Mouse (Mus musculus) lung, embryonic 16.5 days (tissue): Measurements from ENCODE around the gene Rgma. TPM values are rescaled to one million over a fixed set of nuclear protein-coding genes. Genes with fewer than 3 reads are reported as not detected.

Experiments
- ATAC-seq: fragments of 200-750 bp; cut with Nextera tagmentation; 2 replicates; pipeline ENCODE4 v1.8.0; 2017; ENCODE audit warnings: low read depth, mild to moderate bottlenecking, moderate library complexity
- H3K27ac ChIP-seq: fragments of 300-500 bp; sonication (generic); 2 replicates; pipeline ENCODE4 v1.5.1; 2014; ENCODE audit warnings: mild to moderate bottlenecking, control low read depth, low read length
- H3K27me3 ChIP-seq: fragments of 300-500 bp; sonication (generic); 2 replicates; pipeline ENCODE4 v1.6.1; 2014; ENCODE audit warnings: low read depth, low read length, mixed read lengths; ENCODE audit not compliant: control insufficient read depth, insufficient read depth
- H3K36me3 ChIP-seq: fragments of 300-500 bp; sonication (generic); 2 replicates; pipeline ENCODE4 v1.6.1; 2014; ENCODE audit warnings: low read length; ENCODE audit not compliant: control insufficient read depth, insufficient read depth
- H3K4me1 ChIP-seq: fragments of 300-500 bp; sonication (generic); replicated peaks from 2 replicates; pipeline ENCODE4 v1.6.1; 2014; ENCODE audit warnings: low read length, mixed read lengths; ENCODE audit not compliant: control insufficient read depth, insufficient read depth
- H3K4me2 ChIP-seq: fragments of 300-500 bp; sonication (generic); 2 replicates; pipeline ENCODE4 v1.6.1; 2014; ENCODE audit warnings: low read depth, low read length, control low read depth
- H3K4me3 ChIP-seq: fragments of 300-500 bp; sonication (generic); 2 replicates; pipeline ENCODE4 v1.5.1; 2014; ENCODE audit warnings: mild to moderate bottlenecking, low read length, control low read depth
- H3K9ac ChIP-seq: fragments of 300-500 bp; sonication (generic); 2 replicates; pipeline ENCODE4 v1.6.1; 2014; ENCODE audit warnings: low read length, control low read depth
- H3K9me3 ChIP-seq: fragments of 300-500 bp; sonication (generic); 2 replicates; pipeline ENCODE4 v1.6.1; 2016; ENCODE audit warnings: low read length; ENCODE audit not compliant: control insufficient read depth
- WGBS: fragments of 180-500 bp; shearing (Covaris S2); extraction: QIAGEN DNeasy Blood & Tissue Kit; methylation state at CpG from one replicate; pipeline ENCODE4 v1.1.7; 2014; 5-methylcytosine and 5-hydroxymethylcytosine counted together
- polyA plus RNA-seq: library from polyadenylated mRNA; unstranded; fragments of >200 nt; fragmentation: Nextera tagmentation; extraction: Ambion mirVana; gene quantifications from 2 replicates; pipeline ENCODE4 v1.2.1, GENCODE M21; 2015

The Rgma gene
- polyA plus RNA-seq, 1 experiment from 2014 or later = 10.5 TPM

- Histone ChIP-seq H3K4me2 (no peak overlapping the region), H3K27me3 (no peaks in the 10 kb centered on the region), H3K36me3 (peaks cover 58% of the 10 kb centered on the region), H3K27ac (no peak overlapping the region), H3K9ac (no peak overlapping the region), H3K4me3 (no peak overlapping the region), H3K9me3 (no peaks in the 10 kb centered on the region), H3K4me1 (no peaks in the 10 kb centered on the region)
- 85% methylated on average over 6 of the region's 6 CpGs for WGBS
- ATAC-seq = no peak
Measured at GRCm38 (mm10) chr7:73433637-73434335, 58.5 kb downstream of the Rgma start.

- no peak for ATAC-seq
- WGBS = 92% methylated on average over 2 of the region's 2 CpGs
- no peak overlapping the region for H3K27ac ChIP-seq
- H3K9ac ChIP-seq = no peak overlapping the region
- H3K4me3 ChIP-seq = no peak overlapping the region
- H3K9me3 ChIP-seq = no peaks in the 10 kb centered on the region
- H3K27me3 ChIP-seq = no peaks in the 10 kb centered on the region
- no peaks in the 10 kb centered on the region for H3K4me1 ChIP-seq
- peaks cover 58% of the 10 kb centered on the region for H3K36me3 ChIP-seq
- H3K4me2 ChIP-seq = no peak overlapping the region
Measured at GRCm38 (mm10) chr7:73434336-73434677, 59.0 kb downstream of the Rgma start.

GRCm38 (mm10) chr7:73435685-73436084 lies 60.4 kb downstream of the Rgma start:
- Histone ChIP-seq H3K9ac (no peak overlapping the region), H3K36me3 (peaks cover 63% of the 10 kb centered on the region), H3K27me3 (no peaks in the 10 kb centered on the region), H3K4me3 (no peak overlapping the region), H3K4me2 (no peak overlapping the region), H3K4me1 (no peaks in the 10 kb centered on the region), H3K9me3 (no peaks in the 10 kb centered on the region), H3K27ac (no peak overlapping the region)
- ATAC-seq = no peak
- 70% methylated on average over 12 of the region's 12 CpGs for WGBS

GRCm38 (mm10) chr7:73441802-73442201 lies 66.5 kb downstream of the Rgma start:
- 99% methylated on average over 3 of the region's 3 CpGs for WGBS
- peaks cover 83% of the 10 kb centered on the region for H3K36me3 ChIP-seq
- no peaks in the 10 kb centered on the region for H3K27me3 ChIP-seq
- H3K4me2 ChIP-seq = no peak overlapping the region
- H3K9ac ChIP-seq = no peak overlapping the region
- H3K9me3 ChIP-seq = no peaks in the 10 kb centered on the region
- H3K27ac ChIP-seq = no peak overlapping the region
- no peaks in the 10 kb centered on the region for H3K4me1 ChIP-seq
- no peak overlapping the region for H3K4me3 ChIP-seq
- ATAC-seq = no peak

- Histone ChIP-seq H3K9ac (no peak overlapping the region), H3K27ac (no peak overlapping the region), H3K4me2 (no peak overlapping the region), H3K4me1 (no peaks in the 10 kb centered on the region), H3K4me3 (no peak overlapping the region), H3K27me3 (no peaks in the 10 kb centered on the region), H3K9me3 (no peaks in the 10 kb centered on the region), H3K36me3 (peaks cover 83% of the 10 kb centered on the region)
- WGBS = 87% methylated on average over 4 of the region's 4 CpGs
- ATAC-seq = no peak
Measured at GRCm38 (mm10) chr7:73442246-73442645, 66.9 kb downstream of the Rgma start.

- WGBS = 93% methylated on average over 4 of the region's 4 CpGs
- Histone ChIP-seq H3K27me3 (no peaks in the 10 kb centered on the region), H3K9ac (no peak overlapping the region), H3K4me3 (no peak overlapping the region), H3K9me3 (no peaks in the 10 kb centered on the region), H3K4me1 (no peaks in the 10 kb centered on the region), H3K36me3 (peaks cover 82% of the 10 kb centered on the region), H3K4me2 (no peak overlapping the region), H3K27ac (no peak overlapping the region)
- ATAC-seq = no peak
Measured at GRCm38 (mm10) chr7:73451594-73451993, 76.3 kb downstream of the Rgma start.

GRCm38 (mm10) chr7:73452187-73452808 lies 77.0 kb downstream of the Rgma start:
- no peak for ATAC-seq
- Histone ChIP-seq H3K9me3 (no peaks in the 10 kb centered on the region), H3K4me2 (no peak overlapping the region), H3K4me3 (no peak overlapping the region), H3K9ac (no peak overlapping the region), H3K4me1 (no peaks in the 10 kb centered on the region), H3K27ac (no peak overlapping the region), H3K27me3 (no peaks in the 10 kb centered on the region), H3K36me3 (peaks cover 78% of the 10 kb centered on the region)
- WGBS = 91% methylated on average over 3 of the region's 3 CpGs

DNA sequence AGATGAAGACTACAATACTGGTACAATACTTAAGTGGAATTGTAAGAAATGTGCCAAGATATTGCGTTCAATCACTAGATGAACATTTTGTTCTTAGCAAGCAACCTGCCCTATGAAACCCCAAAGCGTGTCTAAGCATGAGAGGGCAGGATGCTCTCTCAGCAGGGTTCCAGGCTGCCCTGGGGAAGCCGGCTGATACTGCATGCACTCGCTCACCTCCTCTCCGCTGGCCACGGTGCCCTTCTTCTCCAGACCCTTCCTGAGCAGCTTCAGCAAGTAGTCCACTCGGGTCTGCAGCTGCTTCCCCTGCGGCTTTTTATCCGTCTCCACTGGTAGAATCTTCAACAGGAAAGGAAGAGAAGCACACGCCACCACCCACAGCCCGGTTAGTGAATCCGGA lies 78.8 kb downstream of the Rgma start:
- 92% methylated on average over 12 of the region's 12 CpGs for WGBS
- peaks cover 78% of the 10 kb centered on the region for H3K36me3 ChIP-seq
- no peak for ATAC-seq
- no peak overlapping the region for H3K27ac ChIP-seq
- H3K9ac ChIP-seq = no peak overlapping the region
- H3K4me3 ChIP-seq = no peak overlapping the region
- H3K4me2 ChIP-seq = no peak overlapping the region
- H3K9me3 ChIP-seq = no peaks in the 10 kb centered on the region
- H3K27me3 ChIP-seq = no peaks in the 10 kb centered on the region
- no peaks in the 10 kb centered on the region for H3K4me1 ChIP-seq

DNA sequence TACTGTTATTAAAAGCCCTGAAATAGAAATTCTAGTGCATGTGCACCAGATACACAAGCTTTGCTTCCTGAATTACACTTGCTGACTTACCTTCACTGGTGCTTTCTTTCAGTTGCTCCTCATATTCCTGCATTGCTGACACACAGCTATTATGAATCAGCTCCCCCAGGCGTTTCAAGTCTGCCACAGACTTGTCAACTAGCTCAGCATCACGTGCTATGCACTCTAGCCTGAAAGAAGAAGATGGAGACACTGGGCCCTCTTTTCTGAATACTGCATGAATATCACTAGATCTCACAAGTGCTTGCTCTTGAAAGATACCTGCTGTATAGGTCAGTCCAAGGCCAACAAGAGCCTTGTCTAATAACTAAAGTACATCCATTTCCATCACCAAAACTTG lies 88.2 kb downstream of the Rgma start:
- Histone ChIP-seq H3K36me3 (peaks cover 73% of the 10 kb centered on the region), H3K9me3 (no peaks in the 10 kb centered on the region), H3K4me1 (no peaks in the 10 kb centered on the region), H3K27ac (no peak overlapping the region), H3K4me3 (no peak overlapping the region), H3K9ac (no peak overlapping the region), H3K4me2 (no peak overlapping the region), H3K27me3 (no peaks in the 10 kb centered on the region)
- no peak for ATAC-seq
- WGBS = 79% methylated on average over 2 of the region's 2 CpGs
